Mouse (Mus musculus): ENCODE data around the gene Fbln2.

Fbln2 gene

DNA sequence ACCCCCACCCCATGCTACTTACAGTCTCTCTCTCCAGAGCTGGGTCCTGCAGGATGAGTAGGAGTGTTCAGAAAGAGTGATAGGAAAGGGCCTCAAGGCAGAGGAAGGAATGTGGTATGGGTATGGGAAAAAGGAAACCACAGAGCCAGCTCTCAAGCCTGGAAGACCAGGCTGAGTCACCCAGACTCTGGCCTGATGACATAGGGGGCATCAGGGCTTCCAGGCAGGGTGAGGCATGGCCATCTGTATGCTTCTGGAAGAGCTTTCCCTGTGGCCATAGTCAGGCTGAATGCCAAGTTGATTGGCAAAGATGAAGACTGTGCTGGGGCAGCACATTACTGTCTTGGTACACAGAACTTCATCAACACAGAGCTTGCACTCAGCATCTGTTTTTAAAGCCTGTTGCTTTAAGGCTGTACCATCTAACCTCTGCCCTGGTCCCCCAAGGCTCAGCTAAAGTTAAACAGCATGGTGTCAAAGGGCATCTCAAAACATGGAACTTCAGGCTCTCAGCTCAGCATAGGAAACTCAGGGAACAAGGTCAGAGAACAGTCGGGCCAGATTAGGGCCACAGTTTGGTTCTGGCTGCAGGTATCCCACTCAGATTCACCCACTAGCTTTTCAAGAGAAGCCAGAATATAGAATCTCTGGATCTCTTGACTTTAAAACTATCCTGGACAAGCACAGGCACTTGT is 19.3 kb upstream of the Fbln2 start:
- DNase-seq = no peak

DNA sequence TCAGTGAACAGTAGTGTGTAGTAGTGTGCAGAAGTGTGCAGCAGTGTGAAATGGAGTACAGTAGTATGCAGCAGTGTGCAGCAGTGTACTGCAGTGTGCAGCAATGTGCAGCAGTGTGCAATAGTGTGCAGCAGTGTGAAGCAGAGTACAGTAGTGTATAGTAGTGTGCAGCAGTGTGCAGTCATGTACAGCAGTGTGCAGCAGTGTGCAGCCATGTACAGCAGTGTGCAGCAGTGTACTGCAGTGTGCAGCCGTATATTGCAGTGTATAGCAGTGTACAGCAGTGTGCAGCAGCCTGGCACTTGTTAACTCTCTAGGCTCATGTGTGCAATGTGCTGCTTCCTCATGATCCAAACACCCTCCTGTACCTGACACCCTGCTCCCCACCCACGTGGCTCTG is 13.8 kb upstream of the Fbln2 start:
- no peak for DNase-seq

DNA sequence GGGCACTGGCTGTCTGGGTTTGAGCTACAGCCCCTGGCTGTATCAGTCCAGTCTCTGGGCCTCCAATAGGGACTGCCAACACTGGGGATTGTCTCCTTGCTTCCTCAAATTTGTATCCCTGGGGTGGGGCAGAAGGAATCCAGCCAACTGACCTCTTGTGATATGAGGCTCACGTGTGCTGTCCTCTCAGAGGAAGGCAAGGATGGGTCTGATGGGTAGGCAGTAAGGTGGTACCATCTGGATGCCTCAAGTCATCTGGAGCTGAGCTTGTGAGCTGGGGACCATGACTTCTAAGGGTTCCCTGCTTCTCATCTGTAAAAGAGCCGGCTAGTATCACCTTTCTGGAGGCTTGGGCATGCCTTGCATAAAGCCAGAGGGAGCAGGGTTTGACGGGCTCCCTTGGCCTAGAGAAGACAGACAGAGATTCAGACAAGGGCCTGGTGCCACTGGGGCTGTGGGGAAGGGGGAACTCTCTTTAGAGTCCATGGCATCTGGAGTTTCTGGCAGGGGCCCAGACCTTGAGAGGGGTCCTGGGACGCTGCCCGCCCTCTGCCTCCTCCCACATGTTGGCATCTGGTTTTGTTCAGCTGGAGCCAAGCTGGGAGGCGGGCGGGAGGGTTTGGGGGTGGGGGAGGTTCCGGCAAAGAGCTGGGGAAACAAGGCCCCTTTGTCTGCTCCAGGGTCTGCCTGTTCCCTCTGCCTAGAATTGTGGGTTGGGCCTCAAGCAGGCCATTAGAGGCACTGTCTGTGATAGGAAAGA is 11.6 kb upstream of the Fbln2 start:
- no peak for DNase-seq

DNA sequence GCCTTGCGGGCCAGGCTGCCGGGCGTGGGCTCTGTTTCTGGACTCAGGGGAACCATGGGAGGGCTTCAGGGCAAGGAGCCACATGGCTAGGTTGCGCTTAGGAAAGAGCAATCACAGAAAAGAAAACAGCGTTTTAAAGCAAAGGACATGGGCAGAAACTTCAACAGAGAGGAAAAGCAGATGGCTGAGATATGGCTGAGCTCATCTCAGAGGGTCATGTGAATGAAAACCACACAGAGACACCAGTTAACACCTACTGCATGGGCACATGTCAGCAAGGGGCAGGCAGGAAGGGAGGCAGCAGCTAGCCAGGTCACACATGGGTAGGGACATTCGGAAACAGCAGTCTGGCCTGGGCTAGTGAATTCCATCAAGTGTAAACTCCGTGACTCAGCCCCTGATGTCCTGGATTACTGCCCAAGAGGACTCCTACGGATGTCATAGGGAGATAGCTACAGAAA is 10.3 kb upstream of the Fbln2 start:
- no peak for DNase-seq

DNA sequence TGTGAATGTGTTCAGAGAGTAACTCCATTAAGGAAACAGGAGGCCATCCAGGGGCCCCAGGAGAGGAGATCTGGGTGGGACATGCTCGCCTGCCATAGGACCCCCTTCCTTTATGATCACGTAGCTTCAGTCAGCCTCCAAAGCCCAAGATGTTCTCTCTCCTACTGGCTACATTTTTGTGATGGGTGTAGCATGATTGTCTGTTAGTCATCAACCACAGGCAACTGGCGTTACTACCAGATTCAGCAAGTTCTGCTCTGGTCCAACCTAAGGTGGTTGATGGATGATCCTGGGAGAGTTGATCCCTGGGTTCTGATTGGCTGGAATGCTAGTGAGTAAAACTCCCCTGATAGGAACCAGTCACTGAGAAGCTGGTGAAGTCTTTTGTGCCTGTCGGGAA is 9.7 kb upstream of the Fbln2 start:
- DNase-seq = no peak

DNA sequence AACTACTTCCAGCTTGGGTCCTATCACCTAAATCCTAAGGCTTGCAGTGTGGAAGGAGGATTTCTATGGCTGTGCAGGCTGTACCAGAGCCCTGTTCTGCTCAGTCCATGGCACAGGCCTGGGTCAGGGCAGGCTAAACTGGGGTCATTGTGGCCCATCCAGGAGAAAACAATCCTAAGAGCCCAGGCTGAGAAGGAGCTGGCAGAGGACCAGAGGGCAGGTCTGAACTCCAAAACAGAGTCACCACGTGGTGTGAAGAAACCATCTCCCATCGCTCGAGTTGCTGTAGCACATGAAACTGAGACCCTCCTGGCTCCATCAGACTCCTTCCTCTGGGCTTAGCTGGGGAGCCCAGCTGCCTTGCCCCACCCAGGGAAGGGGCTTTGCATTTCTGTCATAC is 6.9 kb upstream of the Fbln2 start:
- no peak for DNase-seq

DNA sequence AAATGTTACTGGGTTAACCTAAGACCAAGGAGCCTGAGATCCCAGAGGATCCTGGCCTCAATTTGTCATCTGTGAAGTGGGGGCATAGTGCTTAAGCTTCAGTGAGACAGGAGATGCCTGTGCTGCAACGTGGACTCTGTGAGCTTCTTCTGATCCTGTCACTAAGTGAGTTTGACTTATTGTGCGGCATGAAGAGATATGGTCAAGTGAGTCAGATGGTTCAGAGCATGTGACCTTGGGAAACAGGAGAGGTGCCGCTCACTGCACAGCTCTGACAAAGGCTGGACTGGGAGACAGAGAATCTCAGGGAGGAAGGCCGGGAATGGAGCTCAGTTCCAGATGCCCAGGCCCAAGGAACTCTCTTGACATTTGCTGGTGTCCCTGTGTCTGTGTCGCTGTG is 6.5 kb upstream of the Fbln2 start:
- no peak for DNase-seq

DNA sequence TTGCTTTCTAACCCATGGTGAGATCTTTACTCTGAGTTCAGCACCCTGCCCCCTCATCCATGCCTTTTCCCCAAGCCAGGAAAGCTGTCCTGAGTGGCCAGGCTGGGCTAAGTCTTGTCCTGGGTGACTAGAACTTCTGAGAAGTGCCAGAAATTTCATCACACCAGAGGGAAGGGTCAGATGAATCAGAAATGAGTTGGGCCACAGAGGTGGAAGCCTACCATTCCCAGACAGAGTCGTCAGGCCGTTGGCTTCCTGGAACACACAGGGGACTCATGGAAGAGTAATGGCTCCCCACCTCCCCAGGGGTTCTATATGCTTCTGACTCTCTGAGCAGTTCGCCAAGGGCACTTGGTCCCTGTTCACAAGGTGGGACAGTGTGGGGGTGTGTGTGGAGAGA is 4.8 kb upstream of the Fbln2 start:
- DNase-seq = no peak

DNA sequence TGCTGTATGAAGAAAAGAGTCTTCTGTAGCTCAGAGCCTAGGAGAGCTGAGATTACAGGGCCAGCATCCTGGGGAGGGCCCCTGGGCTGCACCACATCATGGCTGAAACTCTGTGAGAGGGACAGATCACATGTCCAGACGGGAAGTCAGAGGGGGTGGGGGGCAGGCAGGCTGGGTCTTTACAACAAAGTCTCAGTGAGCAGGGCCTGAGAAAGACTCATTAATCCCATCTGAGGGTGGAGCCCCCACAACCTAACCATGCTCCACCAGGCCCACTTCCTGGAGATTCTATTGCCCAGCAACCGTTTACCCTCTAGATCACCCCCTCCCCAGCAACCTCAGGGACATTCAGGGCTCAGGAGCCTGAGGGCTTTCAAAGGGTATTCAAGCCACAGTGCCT is 2.5 kb upstream of the Fbln2 start:
- DNase-seq = no peak

DNA sequence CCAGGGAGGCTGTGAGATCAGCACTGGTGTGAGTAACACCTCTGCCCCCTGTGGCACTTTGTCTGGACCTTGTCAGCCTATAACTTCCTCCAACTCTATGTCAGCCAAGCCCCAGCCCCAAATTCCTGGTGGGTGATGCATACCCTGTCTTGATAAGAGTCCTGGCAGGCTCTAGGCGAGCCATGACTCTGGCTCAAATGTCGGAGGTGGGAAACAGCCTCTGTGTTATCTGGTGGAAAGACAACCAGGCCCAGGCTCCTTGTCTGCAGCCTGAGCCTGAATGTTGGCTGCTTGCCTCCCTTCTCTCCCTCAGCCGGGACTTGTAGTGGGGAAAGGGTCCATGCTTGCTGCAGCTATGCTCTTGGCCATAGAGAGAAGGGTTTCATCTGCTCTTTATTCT is 1.4 kb upstream of the Fbln2 start:
- DNase-seq = no peak

DNA sequence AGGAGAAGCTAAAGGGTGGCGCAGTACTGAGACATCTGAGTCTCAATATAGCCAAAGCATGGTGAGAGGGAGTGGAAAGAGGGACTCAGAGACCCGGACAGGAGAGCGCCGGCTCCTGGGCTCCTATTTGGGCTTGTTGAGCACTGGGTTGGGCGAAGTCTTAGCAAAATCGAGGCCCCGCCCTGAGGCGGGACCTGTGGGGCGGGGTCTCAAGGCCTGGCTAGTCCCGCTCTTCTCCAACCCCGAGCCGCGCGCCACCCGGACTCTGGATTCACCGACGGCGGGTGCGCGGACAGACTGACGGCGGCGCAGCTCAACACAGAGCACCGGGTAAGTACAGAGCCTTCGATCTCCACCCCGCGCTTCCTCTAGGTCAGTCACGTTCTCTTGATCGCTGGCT is 316 bp downstream of the Fbln2 start:
- peak; percentile 31 for DNase-seq

DNA sequence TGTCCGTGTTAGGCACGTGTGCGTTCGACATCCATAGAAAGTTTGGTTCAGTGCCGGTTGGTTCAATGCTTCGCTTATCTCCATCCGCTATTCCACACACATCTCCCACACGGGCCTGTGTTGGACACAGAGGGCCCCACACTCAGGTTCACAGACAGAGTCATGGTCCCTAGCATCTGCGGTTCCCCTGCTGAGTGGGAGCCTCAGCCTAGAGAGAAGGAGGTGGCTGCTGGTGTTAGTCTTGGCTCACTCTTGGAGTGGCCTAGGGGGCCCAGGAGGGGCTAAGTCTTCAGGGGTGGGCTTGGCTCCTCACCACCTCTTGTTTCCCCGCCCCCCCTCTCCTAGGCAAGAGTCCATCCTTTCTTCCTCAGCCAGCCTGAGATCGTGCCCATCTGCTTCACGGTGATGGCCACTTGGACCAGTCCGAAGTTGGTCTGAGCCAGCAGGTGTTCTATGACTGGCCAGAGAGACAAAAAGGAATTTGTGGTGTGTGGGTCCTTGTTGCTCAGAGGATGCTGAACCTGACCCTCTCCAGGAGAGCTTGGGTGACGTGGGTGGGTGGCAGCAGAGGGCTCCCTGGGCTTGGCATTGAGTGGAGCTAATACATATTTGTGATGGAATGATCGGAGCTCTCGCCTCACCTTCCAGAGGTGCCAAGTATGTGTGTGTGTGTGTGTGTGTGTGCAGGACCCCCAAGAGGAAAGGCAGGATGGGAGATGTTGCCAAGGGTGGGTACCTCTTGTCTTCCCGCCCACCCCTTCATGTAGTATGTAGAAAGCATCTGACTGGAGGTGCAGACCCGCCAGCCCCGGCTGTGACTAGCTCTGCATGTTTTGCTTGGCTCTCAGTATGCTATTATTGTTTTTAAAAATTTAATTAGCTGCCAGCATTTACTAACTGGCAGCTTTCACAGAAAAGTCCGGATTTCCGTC is 1.3 kb downstream of the Fbln2 start:
- no peak for DNase-seq

DNA sequence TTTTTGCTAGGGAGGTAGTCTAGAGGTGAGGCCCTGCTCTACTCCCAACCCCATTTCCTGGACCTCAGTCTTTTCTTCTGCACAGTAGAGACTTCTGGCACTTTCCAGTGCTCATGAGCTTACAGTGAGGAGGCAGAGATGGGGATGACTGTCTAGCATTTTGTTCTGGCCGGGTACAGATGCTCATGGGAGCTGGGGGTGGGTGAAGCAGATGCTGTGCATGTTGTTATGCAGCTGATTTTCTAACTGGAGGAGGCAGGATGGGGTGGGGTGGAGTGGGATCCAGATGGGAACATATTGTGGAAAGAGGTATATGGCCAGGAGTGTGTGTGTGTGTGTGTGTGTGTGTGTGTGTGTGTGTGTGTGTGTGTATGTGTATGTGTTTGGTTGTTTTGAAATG is 3.2 kb downstream of the Fbln2 start:
- no peak for DNase-seq

DNA sequence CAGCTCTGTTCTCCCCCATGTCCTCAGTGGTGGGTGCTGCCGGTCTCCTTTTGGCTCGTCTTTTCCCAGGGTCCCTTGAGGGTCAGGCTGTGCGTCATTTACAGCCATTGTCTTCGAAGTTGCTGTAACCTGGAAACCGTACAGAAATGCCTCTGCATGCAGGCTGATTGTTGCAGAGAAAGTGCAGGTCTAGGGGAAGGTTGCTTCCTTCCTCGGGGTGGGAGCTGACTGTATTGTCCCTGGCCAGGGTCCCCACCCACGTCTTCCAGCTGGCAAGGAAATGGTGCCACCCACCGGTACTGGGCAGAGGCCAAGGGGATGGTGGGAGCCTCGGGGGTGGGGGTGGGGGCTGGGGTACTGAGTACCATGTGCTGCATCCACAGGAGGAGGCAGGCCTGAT is 6.2 kb downstream of the Fbln2 start:
- no peak for DNase-seq

DNA sequence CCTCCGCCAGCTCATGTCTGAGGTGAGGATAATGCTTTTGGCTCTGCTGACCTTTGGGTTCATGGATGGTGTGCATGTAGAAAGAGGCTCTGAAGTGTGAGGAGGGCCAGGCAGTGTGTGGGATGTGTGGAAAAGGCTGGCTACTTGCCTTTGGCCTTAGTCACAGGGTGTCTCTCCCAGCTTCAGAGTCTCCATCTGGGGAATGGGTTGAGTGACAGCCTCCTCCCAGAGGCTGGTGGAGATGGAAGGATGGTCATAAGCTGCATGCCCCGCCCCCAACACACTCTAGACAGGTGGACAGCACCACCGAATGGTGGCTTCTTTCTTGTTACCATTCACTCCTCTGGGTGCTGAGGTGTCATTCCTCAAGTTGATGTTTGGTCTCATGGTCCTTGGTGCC is 6.6 kb downstream of the Fbln2 start:
- DNase-seq = no peak

DNA sequence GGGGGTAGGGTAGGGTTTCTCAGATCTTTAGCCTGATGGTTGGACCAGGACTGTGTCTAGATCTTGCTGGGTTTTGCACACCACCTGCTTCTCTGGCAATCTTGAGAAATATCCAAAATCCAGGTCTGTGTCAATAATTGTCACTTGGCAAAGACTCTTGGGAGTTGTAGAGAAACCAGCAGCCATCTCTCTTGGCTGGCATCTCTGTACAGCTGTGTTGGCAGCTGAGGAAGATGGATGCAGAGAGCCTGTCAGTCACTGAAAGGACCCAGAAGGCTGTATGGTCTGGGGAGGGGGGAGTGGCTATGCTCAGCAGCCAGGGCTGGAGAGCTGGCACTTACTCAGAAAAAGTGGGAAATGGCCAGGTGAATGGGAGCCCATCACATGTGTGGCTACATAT is 7.8 kb downstream of the Fbln2 start:
- no peak for DNase-seq

DNA sequence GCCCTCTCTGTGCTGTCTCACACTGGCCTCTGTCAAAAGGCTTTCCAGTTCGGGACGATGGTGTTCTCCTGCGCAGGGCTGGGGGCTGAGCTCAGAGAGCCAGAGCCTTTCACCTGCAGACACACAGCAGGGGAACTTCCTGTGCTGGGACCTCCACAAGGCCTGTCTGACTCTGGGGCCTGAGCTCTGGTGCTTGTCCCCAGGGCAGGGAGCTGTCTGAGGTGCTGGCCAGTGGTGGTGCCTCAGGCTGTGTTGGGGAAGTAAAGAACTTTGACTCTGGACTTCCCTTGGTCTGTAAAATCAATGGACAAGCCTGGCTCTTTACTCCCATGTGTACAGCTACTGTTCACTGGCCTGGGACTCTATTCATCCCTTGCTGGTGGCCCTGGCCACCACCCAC is 8.8 kb downstream of the Fbln2 start:
- DNase-seq = peak; percentile 16

DNA sequence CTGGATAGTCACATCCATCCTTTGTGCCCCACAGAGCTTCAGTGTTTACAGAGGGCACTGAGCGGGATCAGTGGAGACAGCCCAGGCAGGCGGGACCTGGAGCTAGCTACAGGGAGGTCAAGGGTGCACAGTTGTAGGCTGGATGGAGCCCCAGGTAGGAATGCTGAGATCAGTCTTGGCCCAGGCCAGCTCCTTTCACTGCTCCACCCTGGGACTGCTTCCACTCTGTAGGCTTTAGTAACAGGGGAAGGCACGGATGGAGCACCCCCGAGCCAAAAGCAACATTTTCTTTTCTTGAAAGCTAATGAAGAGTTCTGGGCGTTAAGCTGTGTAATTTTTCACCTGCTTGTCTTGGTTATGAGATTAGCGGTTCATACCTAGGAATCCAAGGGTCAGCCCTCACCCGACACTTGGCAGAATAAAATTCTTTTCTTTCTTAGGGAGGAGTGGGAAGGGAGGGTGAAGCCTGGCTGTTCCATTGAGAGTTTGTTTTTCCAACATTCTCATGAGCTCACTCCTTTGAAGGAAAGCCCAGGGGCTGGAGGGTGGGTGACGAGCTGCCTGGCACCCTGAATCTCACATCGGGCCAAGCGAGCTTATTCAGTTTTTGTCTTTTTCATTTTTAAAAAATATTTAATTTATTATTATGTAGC is 10.6 kb downstream of the Fbln2 start:
- no peak for DNase-seq

DNA sequence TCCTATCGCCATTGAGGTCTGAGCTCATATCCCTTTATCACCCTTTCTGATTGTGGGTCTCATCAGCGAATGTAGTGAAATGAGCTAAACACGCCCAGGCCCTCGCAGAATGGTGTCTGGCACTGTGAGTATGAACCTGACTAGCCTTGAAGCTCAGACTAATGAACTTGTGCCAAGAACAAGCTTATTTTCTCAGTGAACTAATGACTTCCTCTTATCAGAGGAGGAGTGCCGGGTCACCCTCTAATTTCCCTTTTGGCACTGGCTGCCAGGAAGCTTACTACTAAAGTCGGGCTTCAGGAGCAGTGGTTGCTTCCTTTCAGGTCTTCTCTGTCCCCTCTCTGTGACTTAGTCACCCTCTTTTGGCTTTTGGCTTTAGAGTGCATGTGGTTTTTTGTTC is 12.7 kb downstream of the Fbln2 start:
- DNase-seq = no peak

DNA sequence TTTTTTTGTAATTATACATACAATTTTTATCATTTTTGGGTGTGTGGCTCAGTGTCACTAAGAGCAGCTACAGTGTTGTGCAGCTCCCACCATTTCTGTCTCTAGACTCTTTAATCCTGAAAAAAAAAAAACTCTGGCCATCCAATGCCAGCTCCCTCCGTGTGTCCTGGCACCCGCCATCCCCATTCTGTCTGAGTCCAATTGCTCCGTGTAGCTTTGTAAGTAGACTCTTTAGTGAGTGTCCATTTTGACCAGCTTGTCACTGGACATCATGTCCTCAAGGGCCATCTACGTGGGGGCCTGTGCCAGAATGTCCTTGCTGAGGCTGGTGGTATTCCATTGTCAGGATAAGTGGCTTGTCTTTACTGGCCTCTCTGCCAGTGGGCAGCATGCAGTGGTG is 13.1 kb downstream of the Fbln2 start:
- no peak for DNase-seq

DNA sequence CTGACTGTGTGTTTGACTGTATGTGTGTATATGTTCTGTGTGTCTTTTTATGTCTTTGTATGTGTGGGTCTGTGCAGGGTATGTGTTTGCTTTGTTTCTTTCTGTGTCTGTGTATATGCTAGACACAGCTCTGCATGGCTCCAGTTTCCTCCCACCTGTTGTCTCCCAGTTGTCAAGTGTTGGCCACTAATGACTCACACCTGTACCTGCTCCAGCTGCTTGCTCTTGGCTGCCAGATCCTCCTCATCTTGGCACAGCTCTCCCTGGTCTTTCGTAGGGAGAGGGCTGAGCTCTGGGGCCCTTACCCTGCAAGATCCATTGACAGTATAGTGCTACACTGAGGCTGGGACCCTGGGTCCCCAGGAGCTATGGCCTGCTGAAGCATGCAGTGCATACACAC is 13.8 kb downstream of the Fbln2 start:
- DNase-seq = no peak

DNA sequence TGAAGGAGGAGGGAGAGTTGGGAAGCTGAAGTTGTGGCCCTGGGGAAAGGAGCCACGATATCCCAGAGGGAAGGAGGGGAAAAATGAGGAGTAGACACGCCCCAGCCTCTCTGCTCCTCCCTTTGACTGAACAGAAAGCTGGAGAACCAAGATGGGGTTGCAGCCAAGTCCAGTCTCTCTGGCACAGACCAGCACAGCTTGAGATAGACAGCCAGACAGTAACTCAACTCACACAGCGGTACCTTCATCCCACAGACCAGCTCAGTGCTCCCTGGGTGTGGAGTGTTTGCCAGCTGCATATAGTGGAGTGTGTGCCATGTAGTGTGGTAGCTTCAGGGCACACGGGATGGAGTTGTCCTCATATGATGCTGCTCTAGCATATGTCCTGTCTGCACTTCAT is 16.7 kb downstream of the Fbln2 start:
- no peak for DNase-seq

DNA sequence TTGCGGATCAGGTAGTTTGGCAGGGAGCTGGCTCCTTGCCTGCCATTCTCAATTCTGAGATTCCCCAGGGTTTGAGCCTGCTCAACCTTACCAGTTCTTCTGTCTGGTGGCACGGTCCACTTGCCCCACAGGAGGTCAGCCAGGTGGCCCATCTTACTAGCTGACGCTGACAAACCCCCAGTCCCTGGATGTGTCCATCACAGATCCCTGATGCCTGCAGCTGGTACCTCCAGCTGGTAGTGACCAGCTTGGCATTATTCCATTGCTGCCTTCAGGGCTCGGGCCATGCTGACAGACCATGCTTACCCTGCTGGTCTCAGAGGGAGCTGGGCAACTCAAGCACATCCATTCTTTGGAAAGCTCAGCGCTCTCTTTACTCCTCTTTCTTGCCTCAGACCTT is 18.7 kb downstream of the Fbln2 start:
- no peak for DNase-seq
